Mouse (Mus musculus) CD8-positive naive resting alpha-beta T cell, adult 2 months (primary cell): ENCODE measurements around the gene Cbx1.
"Not testable (repeated sequence)": the region's sequence is repeated elsewhere in the genome, so short reads cannot be mapped to it uniquely, and the experiment has no call there.

Experiments
- DNase-seq, 2 experiments: peaks; one replicate each; pipeline ENCODE4 v3.0.0; 2022; ENCODE audit warnings: low read depth in 2 of 2, low spot score in 2 of 2

Cbx1 gene

DNA sequence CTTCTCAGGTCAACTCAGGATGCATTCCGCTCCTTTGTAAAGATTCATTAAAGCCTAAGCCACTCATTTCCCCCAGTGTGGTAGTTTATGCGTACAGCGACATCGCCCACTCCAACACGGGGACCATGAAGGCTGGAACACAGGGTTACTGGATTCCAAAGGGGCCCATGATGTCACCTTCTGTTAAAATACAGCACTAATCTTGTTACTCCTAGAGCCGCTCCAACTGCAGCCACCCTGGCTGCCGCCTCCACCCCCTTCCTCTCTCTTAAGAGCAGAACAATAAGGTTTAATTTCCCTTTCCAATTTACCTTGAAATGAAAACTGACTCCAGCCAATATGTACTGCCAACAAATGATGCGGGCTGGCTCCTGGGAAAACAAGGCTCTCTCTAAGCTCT lies 13.9 kb upstream of the Cbx1 start:
- no peak for DNase-seq

GRCm38 (mm10) chr11:96775665-96776064 lies 13.3 kb upstream of the Cbx1 start:
- no peak for DNase-seq

- DNase-seq = no peak
These were observed 12.9 kb upstream of the Cbx1 start for GRCm38 (mm10) chr11:96776068-96776467.

DNA sequence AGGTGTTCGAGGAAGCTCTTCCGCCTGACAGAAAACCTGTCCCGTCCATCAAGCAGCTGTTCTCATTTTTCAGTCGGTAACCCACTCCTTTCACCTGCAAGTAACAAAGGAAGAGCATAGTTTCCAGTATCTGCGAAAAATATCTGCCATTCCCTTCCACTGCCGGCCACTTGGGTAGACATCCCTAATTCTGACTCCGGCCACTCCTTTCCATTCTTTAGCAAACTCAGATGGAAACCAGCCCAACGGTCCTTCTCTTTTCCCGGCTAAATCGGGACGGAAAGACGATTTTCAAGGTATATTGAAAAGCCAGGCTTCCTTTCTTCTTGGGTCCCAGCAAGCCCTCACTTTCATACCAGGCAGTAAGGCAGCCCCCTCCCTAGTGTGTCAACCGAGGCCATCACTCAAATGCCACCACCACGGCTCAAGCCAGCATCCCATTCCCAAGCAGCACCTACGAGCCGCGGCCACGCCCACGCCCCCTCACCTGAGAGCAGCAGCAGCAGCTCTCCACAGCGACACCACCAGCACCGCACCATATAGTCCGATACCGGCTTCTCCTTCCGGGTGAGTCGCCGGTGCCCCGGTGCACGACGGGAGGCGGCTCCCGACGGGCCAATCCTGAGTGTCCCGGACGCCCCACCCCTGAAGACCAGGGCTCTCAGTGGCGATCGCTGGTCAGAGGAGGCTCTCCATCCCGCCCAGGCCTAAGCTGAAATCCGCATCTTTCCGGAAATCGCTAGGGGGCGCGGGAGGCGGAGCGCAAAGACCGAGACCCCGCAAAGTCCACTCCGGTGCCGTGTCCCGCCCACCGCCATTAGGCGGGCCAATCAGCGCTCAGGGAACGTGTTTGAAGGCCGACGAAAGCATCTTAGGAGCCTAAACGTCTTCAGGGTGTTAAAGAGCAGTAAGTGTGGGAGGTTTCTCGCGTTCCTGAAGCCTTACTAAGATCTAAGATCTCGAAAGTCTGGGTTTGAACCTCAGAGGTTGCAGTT lies 11.7 kb upstream of the Cbx1 start, which contains the start of gene Snx11:
Snx11 (minus strand) TSS at position 592 of the 995 bp plus-strand sequence.
- DNase-seq = peak; percentile 93

GRCm38 (mm10) chr11:96778061-96778627 lies 10.8 kb upstream of the Cbx1 start:
- DNase-seq = not testable (repeated sequence)

- DNase-seq = no peak
These were observed 8.6 kb upstream of the Cbx1 start for GRCm38 (mm10) chr11:96780306-96780705.

GRCm38 (mm10) chr11:96781425-96781824 lies 7.5 kb upstream of the Cbx1 start:
- no peak for DNase-seq

- DNase-seq = peak; percentile 69 to 73
These were observed 4.1 kb upstream of the Cbx1 start for GRCm38 (mm10) chr11:96784847-96785246.

DNA sequence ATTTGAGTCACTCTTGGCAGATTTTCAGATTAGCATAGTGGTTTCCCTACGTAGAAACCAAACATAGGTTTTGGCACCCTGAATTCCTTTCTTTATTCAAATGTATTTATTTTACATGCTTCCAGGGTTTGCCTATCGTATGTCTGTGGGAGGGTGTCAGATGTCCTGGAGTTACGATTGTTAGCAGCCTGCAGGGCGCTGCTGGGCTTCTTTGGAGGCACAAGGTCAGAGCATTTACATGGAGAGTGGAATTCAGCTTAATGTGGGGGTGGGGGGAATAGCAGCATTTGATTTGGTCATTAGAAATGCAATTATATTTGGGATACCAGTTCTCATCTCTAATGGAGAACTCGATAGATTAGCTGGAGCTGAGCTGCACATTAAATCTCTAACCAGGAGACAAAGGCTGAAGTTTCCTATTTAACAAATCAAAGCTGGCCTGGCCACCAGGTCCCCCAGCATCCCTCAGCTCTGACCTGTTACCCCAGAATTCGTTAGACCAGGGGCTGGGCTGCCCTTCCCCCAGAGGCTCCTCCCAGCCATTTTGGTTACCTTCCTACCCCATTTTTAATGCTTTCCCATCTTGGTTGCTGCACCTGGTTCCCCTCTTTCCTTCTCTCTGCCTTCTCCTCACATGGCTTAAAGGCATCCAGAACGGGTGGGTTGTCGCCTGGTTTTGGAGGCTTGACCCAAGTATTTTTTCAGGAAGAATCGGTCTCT lies 2.0 kb upstream of the Cbx1 start:
- DNase-seq = no peak

DNA sequence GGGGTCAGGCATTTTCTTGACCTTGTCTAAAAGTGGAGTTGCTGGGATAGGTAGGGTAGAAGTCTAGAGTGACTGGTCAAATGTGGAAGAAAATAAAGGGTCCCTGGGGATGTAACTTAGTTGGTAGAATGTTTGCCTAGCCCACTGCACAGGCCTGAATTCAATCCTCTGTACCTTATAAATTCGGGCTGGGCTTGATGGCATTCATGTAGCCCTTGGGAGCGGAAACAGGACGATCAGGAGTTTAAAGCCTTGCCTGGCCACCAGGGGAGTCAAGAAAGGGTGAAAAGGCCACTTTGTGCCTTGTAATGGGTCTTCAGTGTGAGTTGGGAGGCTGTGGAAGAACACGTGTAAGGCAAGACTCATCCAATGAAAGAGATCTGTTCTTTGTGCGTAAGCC lies 1.1 kb downstream of the Cbx1 start:
- DNase-seq = no peak

DNA sequence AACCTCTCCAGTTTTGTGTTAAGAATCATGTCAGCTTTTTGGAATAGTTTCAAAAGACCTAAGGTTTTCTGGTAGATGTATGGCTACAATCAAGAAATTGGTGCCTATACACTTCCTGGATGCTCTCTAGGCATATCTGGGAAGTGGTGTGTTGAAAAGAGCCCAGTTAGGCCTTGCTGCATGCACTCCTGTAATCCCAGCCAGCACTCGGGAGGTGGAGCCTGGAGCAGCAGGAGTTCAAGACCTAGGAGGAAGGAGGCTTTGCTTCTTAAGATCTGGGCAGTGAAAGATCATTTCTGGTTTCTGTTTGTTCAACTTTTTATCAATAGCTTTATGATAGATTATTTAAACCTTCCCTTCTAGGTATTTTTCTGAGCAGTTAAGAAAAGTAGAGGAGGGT lies 1.8 kb downstream of the Cbx1 start:
- no peak for DNase-seq

GRCm38 (mm10) chr11:96795491-96795890 lies 6.6 kb downstream of the Cbx1 start:
- no peak for DNase-seq

- DNase-seq = no peak
These were observed 7.2 kb downstream of the Cbx1 start for GRCm38 (mm10) chr11:96796081-96796480.

GRCm38 (mm10) chr11:96796586-96796985 lies 7.7 kb downstream of the Cbx1 start:
- DNase-seq = no peak

- DNase-seq = no peak
These were observed 10.6 kb downstream of the Cbx1 start for GRCm38 (mm10) chr11:96799511-96799910.

DNA sequence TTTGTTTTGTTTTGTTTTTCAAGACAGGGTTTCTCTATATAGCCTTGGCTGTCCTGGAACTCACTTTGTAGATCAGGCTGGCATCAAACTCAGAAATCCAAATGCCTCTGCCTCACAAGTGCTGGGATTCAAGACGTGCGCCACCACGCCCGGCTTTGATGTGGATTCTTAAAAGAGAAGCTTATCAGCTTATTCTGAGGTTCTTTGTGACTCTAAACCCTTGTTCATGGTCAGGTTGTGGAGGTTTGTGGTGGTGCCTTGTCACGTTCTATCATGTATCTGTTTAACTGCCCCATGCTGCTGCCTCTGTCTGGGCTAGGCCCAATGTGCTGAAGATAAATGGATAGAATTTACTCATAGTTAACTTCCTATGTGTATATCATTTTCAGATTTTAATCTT lies 16.7 kb downstream of the Cbx1 start:
- no peak for DNase-seq

DNA sequence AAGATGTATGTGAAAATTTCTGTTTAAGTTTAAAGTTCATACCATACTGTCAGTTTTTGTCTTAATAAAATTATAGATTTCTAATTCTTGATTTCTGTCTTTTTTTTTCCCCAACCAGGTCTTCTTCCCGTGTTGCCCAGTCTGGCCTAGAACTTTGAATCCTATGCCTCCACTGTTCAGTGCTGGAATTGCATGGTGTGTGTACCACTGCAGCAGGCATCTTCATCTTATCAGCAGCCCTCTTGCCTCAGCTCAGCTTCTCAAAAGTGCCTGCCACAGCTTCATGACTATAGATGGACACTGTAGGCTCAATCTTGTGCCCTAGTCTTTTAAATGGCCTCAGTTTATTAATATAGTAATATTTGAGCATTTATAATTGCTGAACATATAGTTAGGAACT lies 19.1 kb downstream of the Cbx1 start:
- no peak for DNase-seq

- DNase-seq = no peak
These were observed 20.8 kb downstream of the Cbx1 start for GRCm38 (mm10) chr11:96809562-96810235.

GRCm38 (mm10) chr11:96811188-96811587 lies 22.3 kb downstream of the Cbx1 start:
- not testable (repeated sequence) for DNase-seq

- no peak for DNase-seq
These were observed 24.5 kb downstream of the Cbx1 start for GRCm38 (mm10) chr11:96813455-96813854.

DNA sequence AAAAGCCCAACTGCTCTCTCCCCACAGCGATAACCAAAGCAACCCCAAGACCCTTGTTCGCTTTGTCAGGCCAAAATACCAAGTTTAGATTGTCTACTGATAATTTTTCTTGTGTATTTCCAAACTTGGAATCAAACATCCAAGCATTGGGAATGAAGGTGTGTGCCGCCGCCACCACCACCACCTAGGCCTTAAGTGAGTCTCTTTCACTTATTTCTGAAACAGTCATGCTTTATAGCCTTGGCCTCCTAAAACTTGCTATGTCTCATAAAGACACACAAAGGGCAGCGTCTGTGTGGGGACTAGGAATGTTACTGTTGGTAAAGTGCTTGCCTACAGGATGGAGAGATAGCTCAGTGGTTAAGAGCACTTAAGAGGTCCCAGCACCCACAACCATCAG lies 25.0 kb downstream of the Cbx1 start:
- DNase-seq = no peak
